Mouse (Mus musculus) embryonic fibroblast, embryonic 13.5 days (primary cell): Measurements from ENCODE around the gene Pole4.

Experiments used
- CTCF ChIP-seq: IDR thresholded peaks from 2 replicates; pipeline ENCODE4 v1.5.1; 2011; ENCODE audit warnings: mild to moderate bottlenecking, control low read depth, low read length, moderate library complexity, borderline replicate concordance; ENCODE audit not compliant: insufficient read depth
- POLR2A ChIP-seq: IDR thresholded peaks from 2 replicates; pipeline ENCODE4 v1.6.1; 2011; ENCODE audit warnings: low read depth, mild to moderate bottlenecking, control low read depth, low read length, moderate library complexity

DNA sequence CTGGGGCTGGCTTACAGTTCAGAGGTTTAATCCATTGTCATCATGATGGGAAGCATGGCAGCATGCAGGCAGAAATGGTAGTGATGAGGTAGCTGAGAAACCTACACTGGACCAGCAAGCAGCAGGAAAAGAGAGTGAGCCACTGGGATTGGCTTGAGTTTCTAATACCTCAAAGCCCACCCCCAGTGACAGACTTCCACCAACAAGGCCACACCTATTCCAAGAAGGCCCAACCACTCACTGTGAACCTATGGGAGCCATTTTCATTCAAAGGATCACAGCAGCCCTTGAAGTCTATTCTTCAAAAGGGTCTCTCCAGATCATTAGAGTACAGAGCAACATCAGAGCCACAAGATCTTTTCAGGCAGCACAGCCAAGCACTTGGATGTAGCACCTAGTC is 38.7 kb downstream of the Pole4 start:
- TF ChIP-seq CTCF (no peak), POLR2A (no peak)
